Mouse (Mus musculus) olfactory bulb, adult 2 months (tissue): ENCODE measurements at regions not wholly inside any gene's neighbourhood (a gene's known extent, or its start where the extent isn't known, plus 50 kb on each side); places are given as distances from the start of the nearest gene placed in this dataset.

Experiments used
- CTCF ChIP-seq: fragments of 200-500 bp; IDR thresholded peaks from 2 replicates; pipeline ENCODE4 v1.5.1; 2012; ENCODE audit warnings: low read depth, mild to moderate bottlenecking, low read length, moderate library complexity; ENCODE audit not compliant: insufficient read depth
- POLR2A ChIP-seq: fragments of 200-500 bp; IDR thresholded peaks from 2 replicates; pipeline ENCODE4 v1.6.1; 2012; ENCODE audit warnings: mild to moderate bottlenecking, low read depth, low read length, moderate library complexity; ENCODE audit not compliant: insufficient read depth

GRCm38 (mm10) chr19:27022917-27023316 lies 137.2 kb downstream of the Gm815 start:
- no peak for TF ChIP-seq CTCF
- TF ChIP-seq POLR2A = no peak
